Comparison of ENCODE assay signal across 21 mouse cellular contexts in genomic region chr4:135690241-135690640, GRCm38 (mm10). TPM values are rescaled to one million over a fixed set of nuclear protein-coding genes. Genes with fewer than 3 reads are reported as not detected.
DNase-seq lines count a peak whose midpoint lies in the region; ATAC-seq and TF ChIP-seq lines count a peak whose summit lies in the region.
"Had no signal": no experiment of that assay in that cellular context is flagged by ENCODE, and none has a peak within 500 bp of the region (broad histone marks: within the 10 kb centered on the region; RNA-seq: fewer than 3 reads in every experiment).

No protein-coding gene starts in this region.

- TF ChIP-seq CTCF in lung, postnatal 0 days (IDR thresholded peaks at IDR 0.05), result no peak
- no peak for TF ChIP-seq CTCF in small intestine, adult 2 months (IDR thresholded peaks at IDR 0.05; ENCODE audit: extremely low read depth, insufficient read length, insufficient replicate concordance, low read depth, low read length)

- no peaks in the 10 kb centered on the region for H3K36me3 ChIP-seq in kidney, embryonic 14.5 days (ENCODE audit: control insufficient read depth, insufficient read depth, low read length)
- no peaks in the 10 kb centered on the region for H3K36me3 ChIP-seq in lung, postnatal 0 days (ENCODE audit: insufficient read depth, low read length)
- H3K36me3 ChIP-seq in small intestine, adult 2 months (ENCODE audit: control insufficient read depth, insufficient read depth, low read length), result no peaks in the 10 kb centered on the region
- H3K36me3 ChIP-seq: heart, embryonic 15.5 days; hindbrain, embryonic 13.5 days; liver, embryonic 13.5 days; lung, embryonic 15.5 days had no signal

- no peaks in the 10 kb centered on the region for H3K4me1 ChIP-seq in kidney, embryonic 14.5 days (ENCODE audit: control insufficient read depth, insufficient read depth, low read length)
- no peaks in the 10 kb centered on the region for H3K4me1 ChIP-seq in lung, postnatal 0 days (ENCODE audit: insufficient read depth, low read depth, low read length)
- peaks cover 31% of the 10 kb centered on the region for H3K4me1 ChIP-seq in small intestine, adult 2 months (ENCODE audit: control insufficient read depth, insufficient read depth, insufficient read length, low read length)

- no peak overlapping the region for H3K4me2 ChIP-seq in kidney, embryonic 14.5 days (replicated peaks; ENCODE audit: low read depth, low read length)
- H3K4me2 ChIP-seq in lung, postnatal 0 days (replicated peaks; ENCODE audit: low read depth, low read length), result 0 out of 2 replicates have a peak overlapping the region, but pooled peaks have one; percentile 3
- H3K4me2 ChIP-seq: heart, embryonic 15.5 days; hindbrain, embryonic 13.5 days; liver, embryonic 13.5 days; lung, embryonic 15.5 days had no signal

- peak; percentile 21 to 43 for DNase-seq in kidney, adult 8-10 months
- peak; percentile 25 to 28 for DNase-seq in kidney, postnatal 36 days
- peak; percentile 69 for DNase-seq in lung, postnatal 0 days (ENCODE audit: low spot score)
- DNase-seq in spleen, adult 12 weeks (ENCODE audit: low spot score), result no peak
- no peak for DNase-seq in testis, postnatal 14 days (ENCODE audit: low spot score)
- DNase-seq: adrenal gland, postnatal 36 days; cerebellum, adult 9-10 months; heart, postnatal 36 days; liver, embryonic 13.5 days; thymus, adult 2 months; thymus, postnatal 4 days had no signal

- H3K9ac ChIP-seq in kidney, embryonic 14.5 days (ENCODE audit: low read depth, low read length), result no peak overlapping the region
- H3K9ac ChIP-seq in lung, postnatal 0 days (replicated peaks; ENCODE audit: low read depth), result no peak overlapping the region
- H3K9ac ChIP-seq: heart, embryonic 15.5 days; hindbrain, embryonic 13.5 days; liver, embryonic 13.5 days; lung, embryonic 15.5 days had no signal

- no peak for TF ChIP-seq EP300 in lung, postnatal 0 days (IDR thresholded peaks at IDR 0.05)

- H3K27me3 ChIP-seq in kidney, embryonic 14.5 days (ENCODE audit: control insufficient read depth, insufficient read depth, low read length), result peaks cover 13% of the 10 kb centered on the region; the same call in 1 of the 2 replicates
- 0 out of 2 replicates have a peak, but pooled peaks cover under 1% of the 10 kb centered on the region for H3K27me3 ChIP-seq in lung, postnatal 0 days (replicated peaks; ENCODE audit: insufficient read depth, low read length)
- peaks cover 4% of the 10 kb centered on the region; the same call in 1 of the 2 replicates for H3K27me3 ChIP-seq in small intestine, adult 2 months (ENCODE audit: control insufficient read depth, insufficient read depth, low read length)

- no peak overlapping the region for H3K4me3 ChIP-seq in kidney, embryonic 14.5 days (ENCODE audit: low read length)
- no peak overlapping the region for H3K4me3 ChIP-seq in lung, postnatal 0 days (ENCODE audit: low read depth, low read length)
- H3K4me3 ChIP-seq in small intestine, adult 2 months (ENCODE audit: low read depth, low read length), result peak overlapping the region; percentile 12; the same call in 1 of the 2 replicates
- H3K4me3 ChIP-seq: heart, embryonic 15.5 days; hindbrain, embryonic 13.5 days; left cerebral cortex, adult 2 months; liver, embryonic 13.5 days; lung, embryonic 15.5 days had no signal

- ATAC-seq in kidney, embryonic 14.5 days (ENCODE audit: low FRiP score, low TSS enrichment), result no peak
- ATAC-seq in lung, postnatal 0 days, result peak; percentile 50
- ATAC-seq: forebrain, embryonic 14.5 days had no signal

- H3K9me3 ChIP-seq in kidney, embryonic 14.5 days (ENCODE audit: control insufficient read depth, low read length), result no peaks in the 10 kb centered on the region
- no peaks in the 10 kb centered on the region for H3K9me3 ChIP-seq in lung, postnatal 0 days (ENCODE audit: low read length)
- H3K9me3 ChIP-seq: heart, embryonic 15.5 days; hindbrain, embryonic 13.5 days; liver, embryonic 13.5 days; lung, embryonic 15.5 days had no signal

- H3K27ac ChIP-seq in kidney, embryonic 14.5 days (ENCODE audit: low read depth, low read length), result no peak overlapping the region
- no peak overlapping the region for H3K27ac ChIP-seq in lung, postnatal 0 days (ENCODE audit: low read length)
- H3K27ac ChIP-seq in small intestine, adult 2 months (ENCODE audit: insufficient read depth, low read depth, low read length), result peak overlapping the region; percentile 42; the same call in 1 of the 2 replicates
- H3K27ac ChIP-seq: heart, embryonic 15.5 days; hindbrain, embryonic 13.5 days; kidney, postnatal 0 days; left cerebral cortex, adult 2 months; liver, embryonic 13.5 days; lung, embryonic 15.5 days had no signal

- no peak for TF ChIP-seq POLR2A in small intestine, adult 2 months (IDR thresholded peaks at IDR 0.05; ENCODE audit: low read depth, low read length)

- WGBS in kidney, embryonic 14.5 days, result 75% methylated on average over 11 of the region's 11 CpGs
- WGBS in lung, postnatal 0 days, result 53% methylated on average over 11 of the region's 11 CpGs
- WGBS in small intestine, adult 2 months, result 27% methylated on average over 11 of the region's 11 CpGs

RNA-seq across cellular contexts. Expression of gene Ifnlr1, which starts 4.2 kb away (rescaled TPM):
- 0.46 and 1.1 TPM in 2 replicates for polyA plus RNA-seq in kidney, embryonic 14.5 days (2014; fragmentation: Nextera tagmentation; extraction: Ambion mirVana)
- 2.7 and 3.7 TPM in 2 replicates for polyA plus RNA-seq in lung, postnatal 0 days (2015; fragmentation: Nextera tagmentation; extraction: Ambion mirVana)
- polyA plus RNA-seq in small intestine, adult 2 months (2012; rRNA removed), result 4.9 and 11.4 TPM in 2 replicates

RNA-seq across cellular contexts. Expression of gene Il22ra1, which starts 37.7 kb away (rescaled TPM):
- polyA plus RNA-seq in kidney, embryonic 14.5 days (2014; fragmentation: Nextera tagmentation; extraction: Ambion mirVana), result not detected in 2 replicates
- polyA plus RNA-seq in lung, postnatal 0 days (2015; fragmentation: Nextera tagmentation; extraction: Ambion mirVana), result not detected in 2 replicates
- polyA plus RNA-seq in small intestine, adult 2 months (2012; rRNA removed), result 62.3 and 171 TPM in 2 replicates
- polyA plus RNA-seq: forebrain, embryonic 14.5 days; hindbrain, embryonic 13.5 days; midbrain, postnatal 0 days; neural tube, embryonic 14.5 days had no signal

Comparison
In these comparisons a context has a peak if more than half of its experiments do, and no peak if none do; other contexts are left out.
1. DNase-seq: peak in kidney, adult 8-10 months (2 of 2), kidney, postnatal 36 days (2 of 2) and lung, postnatal 0 days (single experiment); none in spleen, adult 12 weeks (single experiment) and testis, postnatal 14 days (single experiment).
2. RNA of gene Il22ra1, which starts 37.7 kb away (polyA plus RNA-seq): 62.3 to 171 TPM in small intestine, adult 2 months; not detected in kidney, embryonic 14.5 days and not detected in lung, postnatal 0 days; every median in the first group is over 10 times any median in the second.